Mouse (Mus musculus): ENCODE data around the gene Ranbp3.

Ranbp3 gene

GRCm38 (mm10) chr17:56673647-56674416 lies 738 bp downstream of the Ranbp3 start:
- DNase-seq (ENCODE audit: low spot score in 2 of 2): peak in 1 of 2 experiments; percentile 59

GRCm38 (mm10) chr17:56681791-56682190 lies 8.7 kb downstream of the Ranbp3 start:
- no peak for DNase-seq (ENCODE audit: low spot score in 2 of 2)

- DNase-seq (ENCODE audit: low spot score in 2 of 2): no peak
These were observed 9.8 kb downstream of the Ranbp3 start for GRCm38 (mm10) chr17:56682880-56683279.

- DNase-seq (ENCODE audit: low spot score in 2 of 2): no peak
These were observed 10.5 kb downstream of the Ranbp3 start for GRCm38 (mm10) chr17:56683546-56684140.

- DNase-seq (ENCODE audit: low spot score in 2 of 2): no peak
These were observed 11.6 kb downstream of the Ranbp3 start for GRCm38 (mm10) chr17:56684649-56685048.

- DNase-seq (ENCODE audit: low spot score in 2 of 2): no peak
These were observed 13.7 kb downstream of the Ranbp3 start for GRCm38 (mm10) chr17:56686801-56687200.

GRCm38 (mm10) chr17:56688045-56688444 lies 15.0 kb downstream of the Ranbp3 start:
- DNase-seq (ENCODE audit: low spot score in 2 of 2): no peak

- DNase-seq (ENCODE audit: low spot score in 2 of 2): no peak
These were observed 15.6 kb downstream of the Ranbp3 start for GRCm38 (mm10) chr17:56688689-56689088.

- no peak for DNase-seq (ENCODE audit: low spot score in 2 of 2)
These were observed 20.3 kb downstream of the Ranbp3 start for GRCm38 (mm10) chr17:56693395-56693794.

GRCm38 (mm10) chr17:56693851-56694310 lies 20.8 kb downstream of the Ranbp3 start:
- no peak for DNase-seq (ENCODE audit: low spot score in 2 of 2)

- no peak for DNase-seq (ENCODE audit: low spot score in 2 of 2)
These were observed 27.4 kb downstream of the Ranbp3 start for GRCm38 (mm10) chr17:56700451-56700850.

GRCm38 (mm10) chr17:56703038-56703437 lies 29.9 kb downstream of the Ranbp3 start:
- no peak for DNase-seq (ENCODE audit: low spot score in 2 of 2)

- DNase-seq (ENCODE audit: low spot score in 2 of 2): no peak
These were observed 33.4 kb downstream of the Ranbp3 start for GRCm38 (mm10) chr17:56706515-56706914.

- no peak for DNase-seq (ENCODE audit: low spot score in 2 of 2)
These were observed 35.6 kb downstream of the Ranbp3 start for GRCm38 (mm10) chr17:56708692-56709091.

- no peak for DNase-seq (ENCODE audit: low spot score in 2 of 2)
These were observed 36.6 kb downstream of the Ranbp3 start for GRCm38 (mm10) chr17:56709708-56710107.

- DNase-seq (ENCODE audit: low spot score in 2 of 2): no peak
These were observed 42.3 kb downstream of the Ranbp3 start for GRCm38 (mm10) chr17:56715360-56715759.

- no peak for DNase-seq (ENCODE audit: low spot score in 2 of 2)
These were observed 43.0 kb downstream of the Ranbp3 start for GRCm38 (mm10) chr17:56715914-56716654.

GRCm38 (mm10) chr17:56716655-56717362 lies 43.7 kb downstream of the Ranbp3 start:
- DNase-seq (ENCODE audit: low spot score in 2 of 2): peak; percentile 94 to 96

- peak; percentile 94 to 97 for DNase-seq (ENCODE audit: low spot score in 2 of 2)
These were observed 44.4 kb downstream of the Ranbp3 start, which contains the start of the genes Ndufa11 and Vmac for GRCm38 (mm10) chr17:56717363-56718058. TSS of gene Ndufa11 (plus strand) at chr17:56717767. TSS of gene Vmac (minus strand) at chr17:56718022.

- no peak for DNase-seq (ENCODE audit: low spot score in 2 of 2)
These were observed 49.3 kb downstream of the Ranbp3 start for GRCm38 (mm10) chr17:56722441-56722840.
